Comparison of ENCODE assay signal across 15 mouse cellular contexts in the genomic region with DNA sequence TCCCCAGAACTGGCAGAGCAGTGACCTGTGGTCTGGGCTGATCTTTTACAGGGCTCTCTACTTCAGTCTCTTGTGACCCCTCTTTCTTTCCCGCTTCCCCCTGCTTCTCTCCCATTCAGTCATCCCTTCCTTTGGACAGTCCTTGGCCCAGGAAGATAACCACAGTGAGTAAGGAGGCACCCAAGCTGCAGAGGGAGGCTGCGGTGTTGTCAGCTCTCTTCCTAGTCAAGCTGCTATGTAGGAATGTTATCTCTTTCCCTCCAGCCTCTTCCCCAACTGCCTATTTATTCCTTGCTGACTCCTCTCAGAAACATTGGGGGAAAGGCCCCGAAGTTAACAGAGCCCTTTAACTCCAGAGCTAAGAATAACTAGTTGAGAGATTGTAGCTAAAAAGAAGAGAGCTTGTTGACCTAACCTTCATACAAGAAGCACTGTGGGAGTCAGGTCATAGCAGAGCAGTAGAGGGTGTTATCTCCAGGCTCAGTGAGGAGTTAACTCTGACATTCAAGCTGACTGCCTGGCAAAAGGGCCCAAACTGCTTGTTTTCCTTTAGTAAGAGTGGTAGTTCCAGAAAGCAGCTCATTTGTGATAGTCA. TPM values are rescaled to one million over a fixed set of nuclear protein-coding genes. Genes with fewer than 3 reads are reported as not detected.
A peak's percentile ranks its signal among the peaks of the same experiment; 100 is the strongest.
DNase-seq lines count a peak whose midpoint lies in the region; ATAC-seq and TF ChIP-seq lines count a peak whose summit lies in the region.
"Had no signal": no experiment of that assay in that cellular context is flagged by ENCODE, and none has a peak within 500 bp of the region (broad histone marks: within the 10 kb centered on the region; RNA-seq: fewer than 3 reads in every experiment).

No protein-coding gene starts in this region.

- no peak overlapping the region for H3K4me3 ChIP-seq in heart, embryonic 11.5 days (ENCODE audit: low read depth, low read length)
- H3K4me3 ChIP-seq in lung, embryonic 14.5 days (ENCODE audit: low read depth, low read length): no peak overlapping the region
- no peak overlapping the region for H3K4me3 ChIP-seq in heart, postnatal 0 days (ENCODE audit: low read depth, low read length)
- no peak overlapping the region for H3K4me3 ChIP-seq in midbrain, embryonic 10.5 days
- H3K4me3 ChIP-seq: forebrain, embryonic 10.5 days; limb, embryonic 15.5 days had no signal

- H3K9me3 ChIP-seq in heart, embryonic 11.5 days (replicated peaks; ENCODE audit: control insufficient read depth, low read length): no peaks in the 10 kb centered on the region
- H3K9me3 ChIP-seq in lung, embryonic 14.5 days (ENCODE audit: low read depth, low read length): no peaks in the 10 kb centered on the region
- H3K9me3 ChIP-seq in heart, postnatal 0 days (replicated peaks; ENCODE audit: control insufficient read depth, low read length): no peaks in the 10 kb centered on the region
- H3K9me3 ChIP-seq in midbrain, embryonic 10.5 days (replicated peaks): no peaks in the 10 kb centered on the region
- H3K9me3 ChIP-seq: forebrain, embryonic 10.5 days; limb, embryonic 15.5 days had no signal

- DNase-seq in heart, postnatal 36 days: no peak
- DNase-seq in lung, embryonic 14.5 days: peak; percentile 15
- no peak for DNase-seq in lung, postnatal 10 days
- peak; percentile 72 for DNase-seq in heart, postnatal 0 days (ENCODE audit: low spot score)
- no peak for DNase-seq in midbrain, embryonic 10.5 days (ENCODE audit: low spot score)
- DNase-seq: kidney, adult 2 months; thymus, postnatal 4 days had no signal

- TF ChIP-seq CTCF in lung, embryonic 14.5 days (IDR thresholded peaks at IDR 0.05; ENCODE audit: low read depth): no peak
- no peak for TF ChIP-seq CTCF in heart, postnatal 0 days (IDR thresholded peaks at IDR 0.05; ENCODE audit: low read depth)

- intact Hi-C loops in heart, postnatal 36 days (cut with DNase I): loop anchor here (5.0 kb wide), 1 partner anchor 45 kb away; no protein-coding TSS in a partner anchor

- no peak for TF ChIP-seq EP300 in heart, postnatal 0 days (IDR thresholded peaks at IDR 0.05; ENCODE audit: low read depth)

- H3K4me2 ChIP-seq in heart, embryonic 11.5 days: peak overlapping the region; percentile 19
- H3K4me2 ChIP-seq in lung, embryonic 14.5 days: no peak overlapping the region
- no peak overlapping the region for H3K4me2 ChIP-seq in heart, postnatal 0 days (ENCODE audit: low read depth, low read length)
- H3K4me2 ChIP-seq: limb, embryonic 15.5 days had no signal

- H3K27ac ChIP-seq in heart, embryonic 11.5 days (ENCODE audit: low read depth, low read length): peak overlapping the region; percentile 87
- H3K27ac ChIP-seq in lung, embryonic 14.5 days (ENCODE audit: low read depth): peak overlapping the region; percentile 22; the same call in 1 of the 2 replicates
- peak overlapping the region; percentile 91 for H3K27ac ChIP-seq in heart, postnatal 0 days (ENCODE audit: low read depth)
- H3K27ac ChIP-seq in midbrain, embryonic 10.5 days (replicated peaks): no peak overlapping the region; the same call in 1 of the 2 replicates
- H3K27ac ChIP-seq: forebrain, embryonic 10.5 days; limb, embryonic 15.5 days had no signal

- H3K4me1 ChIP-seq in heart, embryonic 11.5 days (ENCODE audit: control insufficient read depth, insufficient read depth, low read length): peaks cover 27% of the 10 kb centered on the region
- peaks cover 11% of the 10 kb centered on the region for H3K4me1 ChIP-seq in lung, embryonic 14.5 days (ENCODE audit: insufficient read depth)
- H3K4me1 ChIP-seq in heart, postnatal 0 days (ENCODE audit: control insufficient read depth, insufficient read depth): peaks cover 12% of the 10 kb centered on the region; the same call in 1 of the 2 replicates
- H3K4me1 ChIP-seq in midbrain, embryonic 10.5 days: peaks cover 15% of the 10 kb centered on the region

- no peak for ATAC-seq in heart, embryonic 11.5 days (replicated peaks; ENCODE audit: insufficient number of reproducible peaks, low FRiP score, low TSS enrichment)
- ATAC-seq in lung, embryonic 14.5 days (ENCODE audit: insufficient read depth): peak; percentile 39; the same call in 1 of the 2 replicates
- peak; percentile 60 for ATAC-seq in heart, postnatal 0 days (ENCODE audit: insufficient read depth, low read depth)
- ATAC-seq in megakaryocyte-erythroid progenitor cell, adult 5-6 weeks (replicated peaks; ENCODE audit: low FRiP score, low TSS enrichment, poor library complexity, severe bottlenecking): peak; percentile 41
- ATAC-seq in cerebellum, adult (ENCODE audit: insufficient number of reproducible peaks, low FRiP score, low TSS enrichment): no peak
- ATAC-seq: hindbrain, embryonic 16.5 days; midbrain, embryonic 16.5 days; Patski had no signal

- H3K36me3 ChIP-seq in heart, embryonic 11.5 days (ENCODE audit: control insufficient read depth, insufficient read depth, low read length): no peaks in the 10 kb centered on the region
- no peaks in the 10 kb centered on the region for H3K36me3 ChIP-seq in lung, embryonic 14.5 days (ENCODE audit: insufficient read depth)
- H3K36me3 ChIP-seq in heart, postnatal 0 days (replicated peaks; ENCODE audit: control insufficient read depth, insufficient read depth, low read length): no peaks in the 10 kb centered on the region
- no peaks in the 10 kb centered on the region for H3K36me3 ChIP-seq in midbrain, embryonic 10.5 days
- H3K36me3 ChIP-seq: forebrain, embryonic 10.5 days; limb, embryonic 15.5 days had no signal

- H3K9ac ChIP-seq in heart, embryonic 11.5 days (ENCODE audit: low read depth, low read length): peak overlapping the region; percentile 10; the same call in 1 of the 2 replicates
- H3K9ac ChIP-seq in lung, embryonic 14.5 days: peak overlapping the region; percentile 16; the same call in 1 of the 2 replicates
- peak overlapping the region; percentile 17; the same call in 1 of the 2 replicates for H3K9ac ChIP-seq in heart, postnatal 0 days (replicated peaks; ENCODE audit: low read depth, low read length)
- H3K9ac ChIP-seq: limb, embryonic 15.5 days had no signal

- no peaks in the 10 kb centered on the region for H3K27me3 ChIP-seq in heart, embryonic 11.5 days (ENCODE audit: control insufficient read depth, insufficient read depth, low read length)
- peaks cover 2% of the 10 kb centered on the region; the same call in 1 of the 2 replicates for H3K27me3 ChIP-seq in lung, embryonic 14.5 days (ENCODE audit: insufficient read depth, low read length)
- H3K27me3 ChIP-seq in heart, postnatal 0 days (ENCODE audit: control insufficient read depth, insufficient read depth, low read length): no peaks in the 10 kb centered on the region
- peaks cover 12% of the 10 kb centered on the region for H3K27me3 ChIP-seq in midbrain, embryonic 10.5 days (ENCODE audit: low read depth, poor library complexity, severe bottlenecking)

- WGBS in heart, embryonic 11.5 days (ENCODE audit: insufficient replicate concordance): 16% methylated on average over 3 of the region's 3 CpGs
- WGBS in lung, embryonic 14.5 days: 25% methylated on average over 3 of the region's 3 CpGs
- WGBS in heart, postnatal 0 days: 14% methylated on average over 3 of the region's 3 CpGs
- WGBS in midbrain, embryonic 10.5 days: 63% methylated on average over 3 of the region's 3 CpGs

RNA-seq across cellular contexts. Expression of gene Syk, which starts 5.5 kb away (rescaled TPM):
- 6.4 and 8.3 TPM in 2 replicates for polyA plus RNA-seq in heart, embryonic 11.5 days (2014; fragmentation: Nextera tagmentation; extraction: Ambion mirVana)
- 10 to 100 TPM; 18.9 to 19.5 TPM for total RNA-seq in heart, postnatal 36 days (2021)
- polyA plus RNA-seq in lung, embryonic 14.5 days (2014; fragmentation: Nextera tagmentation; extraction: Ambion mirVana): 6.0 and 6.6 TPM in 2 replicates
- 18.3 and 20.7 TPM in 2 replicates for total RNA-seq in heart, postnatal 0 days (2014; rRNA removed; ENCODE audit: low replicate concordance)
- polyA plus RNA-seq in heart, postnatal 0 days (2015; fragmentation: Nextera tagmentation; extraction: Ambion mirVana): 5.7 and 6.1 TPM in 2 replicates
- total RNA-seq in megakaryocyte-erythroid progenitor cell, adult 5-6 weeks (2014; fragmentation: Nextera tagmentation): 28.9 and 34.0 TPM in 2 replicates
- 25.6 and 43.6 TPM in 2 replicates for total RNA-seq in megakaryocyte-erythroid progenitor cell, adult 5-6 weeks (2017)
- 2.3 and 3.0 TPM in 2 replicates for polyA plus RNA-seq in midbrain, embryonic 10.5 days (2016; fragmentation: Nextera tagmentation; extraction: Ambion mirVana)
- polyA plus RNA-seq: Patski had no signal

RNA-seq across cellular contexts. Expression of gene Diras2, which starts 46.3 kb away (rescaled TPM):
- polyA plus RNA-seq in heart, embryonic 11.5 days (2014; fragmentation: Nextera tagmentation; extraction: Ambion mirVana): 0.77 and 0.99 TPM in 2 replicates
- under 1 TPM in 1 of 2 experiments, not detected in 1; 0.28 TPM for total RNA-seq in heart, postnatal 36 days (2021)
- polyA plus RNA-seq in lung, embryonic 14.5 days (2014; fragmentation: Nextera tagmentation; extraction: Ambion mirVana): 0.14 and 0.20 TPM in 2 replicates
- total RNA-seq in heart, postnatal 0 days (2014; rRNA removed; ENCODE audit: low replicate concordance): 0.73 TPM in 2 replicates
- 0.21 and 0.22 TPM in 2 replicates for polyA plus RNA-seq in heart, postnatal 0 days (2015; fragmentation: Nextera tagmentation; extraction: Ambion mirVana)
- 0.22 TPM in 1 of 2 replicates, not detected in the other for total RNA-seq in megakaryocyte-erythroid progenitor cell, adult 5-6 weeks (2014; fragmentation: Nextera tagmentation)
- 0.47 and 0.57 TPM in 2 replicates for total RNA-seq in megakaryocyte-erythroid progenitor cell, adult 5-6 weeks (2017)
- polyA plus RNA-seq in midbrain, embryonic 10.5 days (2016; fragmentation: Nextera tagmentation; extraction: Ambion mirVana): 0.04 and 0.09 TPM in 2 replicates
- polyA plus RNA-seq: Patski had no signal

Comparison
In these comparisons a context has a peak if more than half of its experiments do, and no peak if none do; other contexts are left out.
1. ATAC-seq: peak in lung, embryonic 14.5 days (single experiment), heart, postnatal 0 days (single experiment) and megakaryocyte-erythroid progenitor cell, adult 5-6 weeks (single experiment); none in heart, embryonic 11.5 days (single experiment) and cerebellum, adult (single experiment).
2. DNase-seq: peak in lung, embryonic 14.5 days (single experiment) and heart, postnatal 0 days (single experiment); none in heart, postnatal 36 days (0 of 2), lung, postnatal 10 days (single experiment) and midbrain, embryonic 10.5 days (single experiment).
3. Peak in every context shown above with its lines, with median percentiles within 50 percentile points of each other: H3K9ac ChIP-seq.